In the genomic region with DNA sequence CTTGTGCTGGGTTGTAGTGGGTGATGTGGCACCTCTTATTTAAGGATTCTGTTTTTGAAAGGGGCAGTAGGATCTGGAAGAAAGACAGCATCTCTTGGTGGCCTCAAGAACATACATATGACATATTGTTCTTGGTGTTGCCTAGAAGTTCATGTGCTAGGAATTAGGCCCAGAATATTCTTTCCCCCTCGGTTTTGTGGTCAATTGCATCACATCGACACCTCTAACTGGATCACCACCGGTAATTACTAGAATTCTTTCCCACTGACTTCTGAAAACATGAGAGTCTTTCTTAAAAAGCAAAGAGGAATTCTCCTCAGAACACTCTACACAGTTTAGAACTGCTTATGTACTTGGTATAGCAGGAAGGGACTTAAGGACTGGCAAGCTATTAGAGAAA, we compare ENCODE assay signal across 27 mouse cellular contexts.
"Had no signal": no experiment of that assay in that cellular context is flagged by ENCODE, and none has a peak within 500 bp of the region (broad histone marks: within the 10 kb centered on the region; RNA-seq: fewer than 3 reads in every experiment).

No protein-coding gene starts in this region.

- H3K4me2 ChIP-seq: limb, embryonic 12.5 days; limb, embryonic 15.5 days; liver, embryonic 11.5 days; lung, embryonic 14.5 days; midbrain, embryonic 11.5 days; neural tube, embryonic 12.5 days; neural tube, embryonic 15.5 days had no signal

- H3K4me3 ChIP-seq: layer of hippocampus, adult 2 months; left cerebral cortex, adult 2 months; limb, embryonic 12.5 days; limb, embryonic 15.5 days; neural tube, embryonic 12.5 days; neural tube, embryonic 15.5 days had no signal

- H3K9ac ChIP-seq: limb, embryonic 12.5 days; limb, embryonic 15.5 days; liver, embryonic 14.5 days; liver, postnatal 0 days; lung, embryonic 14.5 days; neural tube, embryonic 12.5 days; neural tube, embryonic 15.5 days had no signal

- H3K36me3 ChIP-seq: limb, embryonic 12.5 days; limb, embryonic 15.5 days; neural tube, embryonic 12.5 days; neural tube, embryonic 15.5 days had no signal

- H3K27ac ChIP-seq: kidney, postnatal 0 days; layer of hippocampus, adult 2 months; left cerebral cortex, adult 2 months; limb, embryonic 12.5 days; limb, embryonic 15.5 days; liver, embryonic 14.5 days; neural tube, embryonic 12.5 days; neural tube, embryonic 15.5 days; stomach, postnatal 0 days had no signal

- H3K27me3 ChIP-seq: limb, embryonic 12.5 days; limb, embryonic 15.5 days; neural tube, embryonic 12.5 days; neural tube, embryonic 15.5 days had no signal

- DNase-seq: kidney, adult 18-20 months; kidney, adult 9 months; kidney, postnatal 25 days; layer of hippocampus, postnatal 36 days; left cerebral cortex, postnatal 4 days; liver, postnatal 0 days; lung, embryonic 14.5 days; lung, postnatal 14 days; lung, postnatal 4 days; midbrain, embryonic 14.5 days; right cerebral cortex, adult 18-20 months; right cerebral cortex, postnatal 14 days; right cerebral cortex, postnatal 4 days; thymus, adult 2 months; thymus, postnatal 14 days; thymus, postnatal 4 days had no signal

- H3K9me3 ChIP-seq: limb, embryonic 12.5 days; limb, embryonic 15.5 days; neural tube, embryonic 12.5 days; neural tube, embryonic 15.5 days had no signal

- ATAC-seq: liver, postnatal 0 days had no signal
